Comparison of ENCODE assay signal across 8 mouse cellular contexts in genomic region chr2:154892201-154893044, GRCm38 (mm10). TPM values are rescaled to one million over a fixed set of nuclear protein-coding genes. Genes with fewer than 3 reads are reported as not detected.
DNase-seq lines count a peak whose midpoint lies in the region; ATAC-seq and TF ChIP-seq lines count a peak whose summit lies in the region.

Gene Eif2s2, minus strand, starts transcription at chr2:154892935.

- peak within 1 kb of the TSS; percentile 31 for H3K27ac ChIP-seq in bone marrow macrophage, adult 2 months (ENCODE audit: insufficient read depth, low read depth, low read length)
- H3K27ac ChIP-seq in embryonic fibroblast, embryonic 13.5 days (ENCODE audit: insufficient read depth, low read length): peak within 1 kb of the TSS; percentile 65
- H3K27ac ChIP-seq in kidney, embryonic 14.5 days (ENCODE audit: low read depth, low read length): peak within 1 kb of the TSS; percentile 79
- peak within 1 kb of the TSS; percentile 90 for H3K27ac ChIP-seq in limb, embryonic 15.5 days

- peaks cover 5% of the 10 kb centered on the region; the same call in 1 of the 2 replicates for H3K4me1 ChIP-seq in bone marrow macrophage, adult 2 months (ENCODE audit: control insufficient read depth, insufficient read depth, low read length)
- H3K4me1 ChIP-seq in embryonic fibroblast, embryonic 13.5 days (ENCODE audit: control insufficient read depth, insufficient read depth, low read length): peaks cover 3% of the 10 kb centered on the region; the same call in 1 of the 2 replicates
- H3K4me1 ChIP-seq in kidney, embryonic 14.5 days (ENCODE audit: control insufficient read depth, insufficient read depth, low read length): peaks cover 11% of the 10 kb centered on the region
- H3K4me1 ChIP-seq in limb, embryonic 15.5 days: peaks cover 10% of the 10 kb centered on the region; the same call in 1 of the 2 replicates

- peak within 1 kb of the TSS; percentile 68 for H3K4me2 ChIP-seq in kidney, embryonic 14.5 days (replicated peaks; ENCODE audit: low read depth, low read length)
- peak within 1 kb of the TSS; percentile 70 for H3K4me2 ChIP-seq in limb, embryonic 15.5 days

- peak; percentile 98 for DNase-seq in A20 (ENCODE audit: low read depth, low spot score)
- DNase-seq in heart, adult 9 months (ENCODE audit: low spot score in 2 of 2): peak; percentile 95 to 97
- peak; percentile 93 to 94 for DNase-seq in monocyte, adult 2 months (ENCODE audit: low read depth in 1 of 2, low spot score in 2 of 2)
- DNase-seq in spleen, postnatal 36 days (ENCODE audit: low spot score in 2 of 2): peak; percentile 97 to 98

- peak; percentile 97 for ATAC-seq in kidney, embryonic 14.5 days (ENCODE audit: low FRiP score, low TSS enrichment)
- ATAC-seq in limb, embryonic 15.5 days (ENCODE audit: insufficient number of reproducible peaks, low FRiP score, low TSS enrichment, low read depth): peak; percentile 98

- no peak for TF ChIP-seq CTCF in bone marrow macrophage, adult 2 months (IDR thresholded peaks at IDR 0.05; ENCODE audit: low read depth, low read length)
- TF ChIP-seq CTCF in embryonic fibroblast, embryonic 13.5 days (IDR thresholded peaks at IDR 0.05; ENCODE audit: borderline replicate concordance, insufficient read depth, low read length): no peak

- H3K36me3 ChIP-seq in kidney, embryonic 14.5 days (ENCODE audit: control insufficient read depth, insufficient read depth, low read length): peaks cover 6% of the 10 kb centered on the region; the same call in 1 of the 2 replicates
- peaks cover 7% of the 10 kb centered on the region; the same call in 1 of the 2 replicates for H3K36me3 ChIP-seq in limb, embryonic 15.5 days

- WGBS in kidney, embryonic 14.5 days: under 1% methylated on average over 74 of the region's 75 CpGs
- WGBS in limb, embryonic 15.5 days: under 1% methylated on average over 75 of the region's 75 CpGs

- H3K4me3 ChIP-seq in bone marrow macrophage, adult 2 months (ENCODE audit: insufficient read depth, low read length): peak within 1 kb of the TSS; percentile 100
- peak within 1 kb of the TSS; percentile 84 for H3K4me3 ChIP-seq in embryonic fibroblast, embryonic 13.5 days (ENCODE audit: insufficient read depth, low read length)
- H3K4me3 ChIP-seq in kidney, embryonic 14.5 days (ENCODE audit: low read length): peak within 1 kb of the TSS; percentile 94
- H3K4me3 ChIP-seq in limb, embryonic 15.5 days: peak within 1 kb of the TSS; percentile 92

- H3K9ac ChIP-seq in kidney, embryonic 14.5 days (ENCODE audit: low read depth, low read length): peak within 1 kb of the TSS; percentile 97
- H3K9ac ChIP-seq in limb, embryonic 15.5 days: peak within 1 kb of the TSS; percentile 77

- H3K27me3 ChIP-seq in kidney, embryonic 14.5 days (ENCODE audit: control insufficient read depth, insufficient read depth, low read length): no peaks in the 10 kb centered on the region
- H3K27me3 ChIP-seq in limb, embryonic 15.5 days: no peaks in the 10 kb centered on the region

- no peaks in the 10 kb centered on the region for H3K9me3 ChIP-seq in kidney, embryonic 14.5 days (ENCODE audit: control insufficient read depth, low read length)
- no peaks in the 10 kb centered on the region for H3K9me3 ChIP-seq in limb, embryonic 15.5 days

- TF ChIP-seq POLR2A in bone marrow macrophage, adult 2 months (IDR thresholded peaks at IDR 0.05; ENCODE audit: borderline replicate concordance, low read depth, low read length): no peak
- peak; percentile 82 for TF ChIP-seq POLR2A in embryonic fibroblast, embryonic 13.5 days (IDR thresholded peaks at IDR 0.05; ENCODE audit: low read depth, low read length)

RNA-seq across cellular contexts. Expression of gene Eif2s2, which starts in this region (rescaled TPM):
- 53.3 and 55.4 TPM in 2 replicates for polyA plus RNA-seq in bone marrow macrophage, adult 2 months (2012; ENCODE audit: insufficient read depth, insufficient read length, missing spikeins)
- 188 and 219 TPM in 2 replicates for polyA plus RNA-seq in embryonic fibroblast, embryonic 13.5 days (2011; ENCODE audit: insufficient read length, low read depth, missing spikeins)
- 122 and 167 TPM in 2 replicates for polyA plus RNA-seq in kidney, embryonic 14.5 days (2014; fragmentation: Nextera tagmentation; extraction: Ambion mirVana)
- polyA plus RNA-seq in limb, embryonic 15.5 days (2015; fragmentation: Nextera tagmentation; extraction: Ambion mirVana): 90.6 and 98.5 TPM in 2 replicates

Comparison
In these comparisons a context has a peak if more than half of its experiments do, and no peak if none do; other contexts are left out.
1. Peak in every context shown above with its lines: DNase-seq, ATAC-seq, H3K4me3 ChIP-seq and H3K27ac ChIP-seq.
2. H3K27ac ChIP-seq: peak in every context shown above with its lines; median percentile 90 in limb, embryonic 15.5 days; 79 in kidney, embryonic 14.5 days; 65 in embryonic fibroblast, embryonic 13.5 days; 31 in bone marrow macrophage, adult 2 months.